Mouse (Mus musculus): ENCODE measurements around the gene Parp1. TPM values are rescaled to one million over a fixed set of nuclear protein-coding genes. Genes with fewer than 3 reads are reported as not detected.
"Not testable (repeated sequence)": the region's sequence is repeated elsewhere in the genome, so short reads cannot be mapped to it uniquely, and the experiment has no call there.

Gene Parp1
- polyA plus RNA-seq, 1 experiment from 2014 or later, result 192 TPM

- Histone ChIP-seq H3K4me2 (ENCODE audit: low read depth, severe bottlenecking) (no peak overlapping the region), H3K27me3 (ENCODE audit: control insufficient read depth, insufficient read depth, low read length) (no peaks in the 10 kb centered on the region), H3K36me3 (ENCODE audit: control insufficient read depth, insufficient read depth, low read length) (peaks cover 41% of the 10 kb centered on the region), H3K9ac (ENCODE audit: low read length) (no peak overlapping the region), H3K4me3 (ENCODE audit: low read depth, low read length) (no peak overlapping the region), H3K27ac (replicated peaks; ENCODE audit: low read depth, low read length) (no peak overlapping the region), H3K4me1 (ENCODE audit: control insufficient read depth, insufficient read depth, low read length) (no peaks in the 10 kb centered on the region), H3K9me3 (ENCODE audit: control insufficient read depth, low read length) (no peaks in the 10 kb centered on the region)
- 91% methylated on average over 6 of the region's 6 CpGs for WGBS
- ATAC-seq (ENCODE audit: insufficient number of reproducible peaks, low FRiP score, low TSS enrichment, low read depth) (no peak), DNase-seq (ENCODE audit: low spot score) (no peak)
These were observed 31.9 kb downstream of the Parp1 start for GRCm38 (mm10) chr1:180600578-180600977.

DNA sequence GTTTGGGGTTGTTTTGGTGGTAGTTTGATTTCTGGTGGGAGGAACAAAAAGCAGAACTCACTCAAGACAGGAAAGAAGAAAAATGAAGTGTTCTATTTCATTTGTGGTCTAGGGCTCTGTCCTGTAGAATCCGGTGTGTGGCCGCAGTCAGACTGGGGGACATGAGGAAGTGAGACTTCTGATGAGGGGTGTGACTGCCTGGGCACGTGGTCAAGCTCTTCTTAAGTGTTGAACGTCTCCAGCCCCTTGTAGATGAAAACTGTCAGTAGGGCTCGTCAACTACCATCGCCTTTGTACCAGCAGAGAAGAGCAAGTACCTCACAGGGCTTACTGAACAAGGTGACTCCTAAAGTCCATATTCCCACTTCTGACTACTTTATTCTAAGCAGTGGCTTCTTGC lies 33.1 kb downstream of the Parp1 start:
- no peak overlapping the region for H3K27ac ChIP-seq (replicated peaks; ENCODE audit: low read depth, low read length)
- H3K27me3 ChIP-seq (ENCODE audit: control insufficient read depth, insufficient read depth, low read length), result no peaks in the 10 kb centered on the region
- DNase-seq (ENCODE audit: low spot score) (no peak), ATAC-seq (ENCODE audit: insufficient number of reproducible peaks, low FRiP score, low TSS enrichment, low read depth) (no peak)
- H3K4me3 ChIP-seq (ENCODE audit: low read depth, low read length), result no peak overlapping the region
- no peak overlapping the region for H3K9ac ChIP-seq (ENCODE audit: low read length)
- no peak overlapping the region for H3K4me2 ChIP-seq (ENCODE audit: low read depth, severe bottlenecking)
- peaks cover 36% of the 10 kb centered on the region for H3K36me3 ChIP-seq (ENCODE audit: control insufficient read depth, insufficient read depth, low read length)
- H3K4me1 ChIP-seq (ENCODE audit: control insufficient read depth, insufficient read depth, low read length), result no peaks in the 10 kb centered on the region
- 91% methylated on average over 6 of the region's 6 CpGs for WGBS
- no peaks in the 10 kb centered on the region for H3K9me3 ChIP-seq (ENCODE audit: control insufficient read depth, low read length)

DNA sequence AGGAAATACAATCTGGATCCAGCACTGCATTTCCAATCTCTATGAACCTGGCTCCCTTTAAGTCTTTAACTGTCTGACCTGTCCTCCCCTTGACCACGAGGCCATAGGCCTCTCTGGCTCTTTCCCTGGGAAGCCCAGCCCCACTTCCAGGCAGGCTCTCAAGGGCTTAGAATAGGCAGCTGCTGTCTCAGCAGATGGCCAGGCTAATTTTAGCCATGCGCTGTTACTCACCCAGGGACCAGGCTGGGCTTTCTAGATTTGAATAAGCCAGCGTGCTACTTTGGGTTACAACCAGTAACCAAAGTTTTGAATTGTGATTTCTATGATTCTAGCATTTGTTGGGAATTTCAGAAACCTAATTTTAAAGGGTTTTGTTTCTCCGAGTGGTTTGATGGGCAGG lies 35.9 kb downstream of the Parp1 start:
- no peak overlapping the region for H3K9ac ChIP-seq (ENCODE audit: low read length)
- no peak overlapping the region for H3K4me3 ChIP-seq (ENCODE audit: low read depth, low read length)
- 76% methylated on average over 4 of the region's 4 CpGs for WGBS
- H3K36me3 ChIP-seq (ENCODE audit: control insufficient read depth, insufficient read depth, low read length), result peaks cover 12% of the 10 kb centered on the region
- H3K27ac ChIP-seq (replicated peaks; ENCODE audit: low read depth, low read length), result no peak overlapping the region
- ATAC-seq (ENCODE audit: insufficient number of reproducible peaks, low FRiP score, low TSS enrichment, low read depth) (no peak), DNase-seq (ENCODE audit: low spot score) (no peak)
- no peaks in the 10 kb centered on the region for H3K27me3 ChIP-seq (ENCODE audit: control insufficient read depth, insufficient read depth, low read length)
- H3K4me1 ChIP-seq (ENCODE audit: control insufficient read depth, insufficient read depth, low read length), result no peaks in the 10 kb centered on the region
- H3K4me2 ChIP-seq (ENCODE audit: low read depth, severe bottlenecking), result no peak overlapping the region
- H3K9me3 ChIP-seq (ENCODE audit: control insufficient read depth, low read length), result no peaks in the 10 kb centered on the region

DNA sequence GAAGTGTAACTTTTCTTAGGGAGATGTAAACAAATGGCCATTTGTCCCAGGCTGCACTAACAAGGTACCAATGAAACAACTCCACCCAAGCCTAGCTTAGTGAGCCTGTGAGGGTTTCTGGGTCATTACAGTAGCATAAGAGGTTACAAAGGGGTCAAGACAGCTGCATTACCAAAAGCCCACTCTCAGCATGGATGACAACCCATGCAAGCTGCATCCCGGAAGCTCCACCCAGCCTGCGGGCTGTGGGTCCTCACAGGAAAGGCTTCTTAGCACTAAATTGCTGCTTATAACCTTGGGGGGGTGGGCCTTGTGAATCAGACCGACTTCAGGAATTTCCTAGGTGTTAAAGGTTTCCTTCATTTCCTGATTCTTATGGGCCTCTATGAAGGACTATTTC lies 37.4 kb downstream of the Parp1 start:
- no peak overlapping the region for H3K9ac ChIP-seq (ENCODE audit: low read length)
- DNase-seq (ENCODE audit: low spot score) (no peak), ATAC-seq (ENCODE audit: insufficient number of reproducible peaks, low FRiP score, low TSS enrichment, low read depth) (no peak)
- H3K27ac ChIP-seq (replicated peaks; ENCODE audit: low read depth, low read length), result no peak overlapping the region
- H3K27me3 ChIP-seq (ENCODE audit: control insufficient read depth, insufficient read depth, low read length), result no peaks in the 10 kb centered on the region
- peaks cover 6% of the 10 kb centered on the region for H3K36me3 ChIP-seq (ENCODE audit: control insufficient read depth, insufficient read depth, low read length)
- H3K4me2 ChIP-seq (ENCODE audit: low read depth, severe bottlenecking), result no peak overlapping the region
- 24% methylated on average over 3 of the region's 3 CpGs for WGBS
- H3K9me3 ChIP-seq (ENCODE audit: control insufficient read depth, low read length), result no peaks in the 10 kb centered on the region
- H3K4me3 ChIP-seq (ENCODE audit: low read depth, low read length), result no peak overlapping the region
- H3K4me1 ChIP-seq (ENCODE audit: control insufficient read depth, insufficient read depth, low read length), result no peaks in the 10 kb centered on the region

- Histone ChIP-seq H3K4me2 (ENCODE audit: low read depth, severe bottlenecking) (no peak overlapping the region), H3K27me3 (ENCODE audit: control insufficient read depth, insufficient read depth, low read length) (no peaks in the 10 kb centered on the region), H3K4me3 (ENCODE audit: low read depth, low read length) (no peak overlapping the region), H3K27ac (replicated peaks; ENCODE audit: low read depth, low read length) (no peak overlapping the region), H3K9me3 (ENCODE audit: control insufficient read depth, low read length) (no peaks in the 10 kb centered on the region; the same call in 1 of the 2 replicates), H3K36me3 (ENCODE audit: control insufficient read depth, insufficient read depth, low read length) (peaks cover 4% of the 10 kb centered on the region; the same call in 1 of the 2 replicates), H3K4me1 (ENCODE audit: control insufficient read depth, insufficient read depth, low read length) (no peaks in the 10 kb centered on the region), H3K9ac (ENCODE audit: low read length) (no peak overlapping the region)
- 60% methylated on average over 10 of the region's 10 CpGs for WGBS
- no peak for ATAC-seq (ENCODE audit: insufficient number of reproducible peaks, low FRiP score, low TSS enrichment, low read depth)
- DNase-seq (ENCODE audit: low spot score), result no peak
These were observed 38.3 kb downstream of the Parp1 start for GRCm38 (mm10) chr1:180606796-180607577.

DNA sequence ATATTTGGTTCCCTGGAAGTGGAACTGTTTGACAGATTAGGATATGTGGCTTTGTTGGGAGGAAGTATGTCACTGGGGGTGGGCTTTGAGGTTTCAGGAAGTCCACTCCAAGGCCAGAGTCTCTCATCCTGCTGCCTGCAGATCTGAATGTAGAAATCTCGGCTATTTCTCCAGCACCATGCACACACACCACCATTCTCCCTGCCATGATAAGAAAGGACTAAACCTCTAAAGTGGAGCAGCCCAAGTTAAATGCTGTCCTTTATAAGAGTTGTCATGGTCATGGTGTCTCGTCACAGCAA lies 38.8 kb downstream of the Parp1 start:
- H3K9ac ChIP-seq (ENCODE audit: low read length), result no peak overlapping the region
- H3K4me2 ChIP-seq (ENCODE audit: low read depth, severe bottlenecking), result no peak overlapping the region
- H3K27me3 ChIP-seq (ENCODE audit: control insufficient read depth, insufficient read depth, low read length), result no peaks in the 10 kb centered on the region
- no peak for ATAC-seq (ENCODE audit: insufficient number of reproducible peaks, low FRiP score, low TSS enrichment, low read depth)
- no peaks in the 10 kb centered on the region; the same call in 1 of the 2 replicates for H3K9me3 ChIP-seq (ENCODE audit: control insufficient read depth, low read length)
- no peak overlapping the region for H3K27ac ChIP-seq (replicated peaks; ENCODE audit: low read depth, low read length)
- peaks cover 4% of the 10 kb centered on the region; the same call in 1 of the 2 replicates for H3K36me3 ChIP-seq (ENCODE audit: control insufficient read depth, insufficient read depth, low read length)
- no peak overlapping the region for H3K4me3 ChIP-seq (ENCODE audit: low read depth, low read length)
- 89% methylated on average over 2 of the region's 2 CpGs for WGBS
- no peak for DNase-seq (ENCODE audit: low spot score)
- H3K4me1 ChIP-seq (ENCODE audit: control insufficient read depth, insufficient read depth, low read length), result no peaks in the 10 kb centered on the region

DNA sequence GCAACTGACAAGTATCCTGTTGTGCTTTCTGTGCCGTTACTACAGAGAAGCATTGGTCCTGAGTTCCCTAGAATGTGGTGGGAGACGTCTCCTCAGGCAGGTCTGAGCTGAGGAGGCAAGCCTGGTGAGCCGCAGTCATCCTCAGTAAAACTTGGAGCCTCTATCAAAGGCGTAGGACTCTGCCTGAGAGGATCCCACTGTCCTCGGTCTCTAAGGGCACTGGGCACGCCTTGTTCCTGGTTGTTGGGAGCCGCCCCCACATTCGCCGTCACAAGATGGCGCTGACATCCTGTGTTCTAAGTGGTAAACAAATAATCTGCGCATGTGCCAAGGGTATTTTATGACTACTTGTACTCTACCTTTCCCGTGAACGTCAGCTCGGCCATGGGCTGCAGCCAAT lies 43.1 kb downstream of the Parp1 start:
- H3K9me3 ChIP-seq (ENCODE audit: control insufficient read depth, low read length); ATAC-seq (ENCODE audit: insufficient number of reproducible peaks, low FRiP score, low TSS enrichment, low read depth); DNase-seq (ENCODE audit: low spot score); H3K27me3 ChIP-seq (ENCODE audit: control insufficient read depth, insufficient read depth, low read length); H3K27ac ChIP-seq (replicated peaks; ENCODE audit: low read depth, low read length); H3K4me2 ChIP-seq (ENCODE audit: low read depth, severe bottlenecking); H3K36me3 ChIP-seq (ENCODE audit: control insufficient read depth, insufficient read depth, low read length); H3K4me1 ChIP-seq (ENCODE audit: control insufficient read depth, insufficient read depth, low read length); H3K4me3 ChIP-seq (ENCODE audit: low read depth, low read length); H3K9ac ChIP-seq (ENCODE audit: low read length): not testable (repeated sequence)
- 95% methylated on average over 10 of the region's 14 CpGs for WGBS

DNA sequence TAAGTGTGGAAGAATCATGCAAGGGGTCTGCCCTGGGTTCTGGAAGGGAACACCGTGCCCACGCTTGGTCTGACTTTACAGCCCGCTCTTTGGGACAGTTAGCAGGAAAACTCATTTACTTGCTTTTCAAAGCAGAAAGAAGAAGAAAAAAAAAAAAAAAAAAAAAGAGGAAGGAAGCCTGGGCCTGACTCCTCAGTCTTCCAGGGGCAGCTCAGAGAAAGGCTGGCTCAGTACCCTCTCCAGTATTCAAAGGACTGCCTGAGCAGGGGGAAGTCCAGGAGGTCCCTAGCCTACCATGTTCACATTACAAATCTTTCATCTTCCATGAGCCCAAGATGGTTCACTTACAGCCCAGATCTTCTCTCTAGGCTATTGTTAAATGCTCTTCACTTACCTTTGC lies 48.0 kb downstream of the Parp1 start:
- Histone ChIP-seq H3K4me1 (ENCODE audit: control insufficient read depth, insufficient read depth, low read length) (no peaks in the 10 kb centered on the region), H3K27me3 (ENCODE audit: control insufficient read depth, insufficient read depth, low read length) (no peaks in the 10 kb centered on the region), H3K36me3 (ENCODE audit: control insufficient read depth, insufficient read depth, low read length) (no peaks in the 10 kb centered on the region), H3K27ac (replicated peaks; ENCODE audit: low read depth, low read length) (no peak overlapping the region), H3K9me3 (ENCODE audit: control insufficient read depth, low read length) (no peaks in the 10 kb centered on the region; the same call in 1 of the 2 replicates), H3K4me3 (ENCODE audit: low read depth, low read length) (no peak overlapping the region), H3K4me2 (ENCODE audit: low read depth, severe bottlenecking) (no peak overlapping the region), H3K9ac (ENCODE audit: low read length) (no peak overlapping the region)
- ATAC-seq (ENCODE audit: insufficient number of reproducible peaks, low FRiP score, low TSS enrichment, low read depth) (no peak), DNase-seq (ENCODE audit: low spot score) (no peak)
- WGBS, result 94% methylated on average over 3 of the region's 3 CpGs

DNA sequence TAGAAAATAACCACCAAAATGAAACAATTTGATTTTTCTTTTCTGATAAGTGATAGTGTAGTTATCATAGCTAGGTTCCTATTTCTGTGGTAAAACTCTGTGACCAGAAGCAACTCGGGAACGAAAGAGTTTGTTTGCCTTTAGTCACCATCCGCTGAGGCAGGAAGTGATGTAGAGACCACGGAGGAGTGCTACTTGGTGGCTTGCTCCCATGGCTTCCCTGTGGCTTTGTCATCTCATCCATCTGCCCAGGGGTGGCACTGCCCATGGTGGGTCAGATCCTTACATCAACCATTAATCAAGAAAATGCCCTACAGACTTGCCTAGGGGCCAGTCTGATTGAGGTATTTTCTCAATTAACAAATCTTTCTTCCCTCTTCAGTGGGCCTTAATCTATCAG lies 53.7 kb downstream of the Parp1 start:
- Histone ChIP-seq H3K4me3 (ENCODE audit: low read depth, low read length) (no peak overlapping the region), H3K27ac (replicated peaks; ENCODE audit: low read depth, low read length) (no peak overlapping the region), H3K9ac (ENCODE audit: low read length) (no peak overlapping the region), H3K4me1 (ENCODE audit: control insufficient read depth, insufficient read depth, low read length) (no peaks in the 10 kb centered on the region), H3K27me3 (ENCODE audit: control insufficient read depth, insufficient read depth, low read length) (no peaks in the 10 kb centered on the region), H3K4me2 (ENCODE audit: low read depth, severe bottlenecking) (no peak overlapping the region), H3K36me3 (ENCODE audit: control insufficient read depth, insufficient read depth, low read length) (no peaks in the 10 kb centered on the region), H3K9me3 (ENCODE audit: control insufficient read depth, low read length) (no peaks in the 10 kb centered on the region)
- 90% methylated on average over 4 of the region's 4 CpGs for WGBS
- ATAC-seq (ENCODE audit: insufficient number of reproducible peaks, low FRiP score, low TSS enrichment, low read depth) (no peak), DNase-seq (ENCODE audit: low spot score) (no peak)
